Mouse (Mus musculus): ENCODE results near the gene Iqch.

The Iqch gene

DNA sequence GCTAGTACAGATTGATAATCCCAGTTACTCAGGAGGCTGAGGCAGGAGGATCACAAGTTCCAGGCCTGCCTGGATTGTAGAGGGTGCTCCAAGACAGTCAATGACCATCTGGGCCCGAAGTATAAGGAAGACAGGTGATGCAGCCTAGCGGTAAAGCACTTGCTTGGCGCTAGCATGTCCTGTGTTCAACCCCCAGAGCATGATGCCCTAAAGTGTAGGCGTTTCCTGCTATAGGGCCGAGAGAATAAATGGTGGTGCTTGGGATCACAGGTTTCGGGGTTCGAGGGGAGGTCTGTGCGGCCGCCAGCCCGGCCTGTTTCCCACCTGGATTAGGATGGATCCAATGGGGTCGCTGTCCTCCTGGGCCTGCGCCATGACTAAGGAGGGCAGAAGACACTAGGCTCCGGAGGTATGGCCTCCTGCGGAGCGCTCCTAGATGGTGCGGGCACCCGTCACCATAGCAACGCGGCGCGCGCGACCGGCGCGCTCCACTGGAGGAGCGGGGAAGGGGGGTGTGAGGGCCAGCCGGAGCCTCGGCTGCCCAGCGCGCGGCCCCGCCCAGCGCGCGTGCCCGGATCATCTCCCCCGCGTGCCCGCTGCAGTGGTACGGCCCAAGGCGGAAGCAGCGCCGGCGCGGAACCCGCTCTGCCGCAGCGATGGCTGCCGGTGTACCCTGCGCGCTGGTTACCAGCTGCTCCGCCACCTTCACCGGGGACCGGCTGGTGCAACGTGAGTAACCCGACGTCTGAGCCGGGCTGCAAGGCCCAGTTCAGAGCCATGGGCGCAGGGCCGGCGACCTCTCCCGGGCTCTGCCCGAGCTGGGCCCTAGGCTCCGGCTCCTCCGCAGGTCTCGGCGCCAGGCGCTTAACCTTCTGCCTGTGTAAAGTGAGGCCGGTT is at the start of gene Iqch, which contains the start of gene Aagab:
Gene Iqch (minus strand): TSS at position 451 of the 897 bp plus-strand sequence.
Gene Aagab (plus strand): TSS at position 618 of the 897 bp plus-strand sequence.
- peak; percentile 95 for DNase-seq (ENCODE audit: low spot score)

DNA sequence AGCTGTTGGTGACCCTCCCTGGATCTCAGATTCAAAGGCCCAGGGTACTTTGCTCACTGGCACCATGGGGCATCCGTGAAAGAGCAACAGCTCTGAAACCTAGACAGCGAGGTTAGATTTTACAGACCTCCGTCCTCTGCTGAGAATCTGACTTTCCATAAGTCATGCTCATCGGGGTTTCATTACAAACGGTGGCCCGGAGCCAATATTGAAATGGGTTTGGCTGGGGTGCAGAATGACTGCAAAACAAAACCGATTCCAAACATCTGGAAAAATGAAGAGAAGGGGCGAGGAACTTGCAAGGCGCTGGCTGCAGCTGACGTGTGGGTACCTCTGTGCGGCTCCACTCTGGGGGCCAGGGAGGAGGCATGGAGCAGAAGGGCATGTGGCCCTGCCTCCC is 49.3 kb upstream of the Iqch start:
- DNase-seq (ENCODE audit: low spot score): no peak

DNA sequence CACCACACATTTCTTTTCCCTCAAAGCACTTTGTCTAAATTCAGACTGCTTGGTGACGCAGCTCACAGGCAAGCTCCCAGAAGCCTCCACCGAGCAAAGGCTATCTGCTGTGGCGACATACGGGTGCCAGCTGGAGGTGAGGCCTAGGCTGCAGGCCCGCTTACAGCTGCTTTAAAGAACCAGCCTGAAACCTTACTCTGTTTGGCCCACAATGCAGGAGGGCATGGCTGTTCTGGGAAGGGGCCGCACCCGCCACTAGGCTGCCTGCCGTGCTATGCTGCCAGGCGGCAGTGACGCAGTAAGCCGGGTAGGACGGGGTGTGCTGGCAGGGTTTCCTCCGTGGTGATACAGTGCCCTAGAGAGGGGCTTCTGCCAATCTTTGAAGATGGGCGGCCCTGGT is 48.6 kb upstream of the Iqch start:
- no peak for DNase-seq (ENCODE audit: low spot score)

DNA sequence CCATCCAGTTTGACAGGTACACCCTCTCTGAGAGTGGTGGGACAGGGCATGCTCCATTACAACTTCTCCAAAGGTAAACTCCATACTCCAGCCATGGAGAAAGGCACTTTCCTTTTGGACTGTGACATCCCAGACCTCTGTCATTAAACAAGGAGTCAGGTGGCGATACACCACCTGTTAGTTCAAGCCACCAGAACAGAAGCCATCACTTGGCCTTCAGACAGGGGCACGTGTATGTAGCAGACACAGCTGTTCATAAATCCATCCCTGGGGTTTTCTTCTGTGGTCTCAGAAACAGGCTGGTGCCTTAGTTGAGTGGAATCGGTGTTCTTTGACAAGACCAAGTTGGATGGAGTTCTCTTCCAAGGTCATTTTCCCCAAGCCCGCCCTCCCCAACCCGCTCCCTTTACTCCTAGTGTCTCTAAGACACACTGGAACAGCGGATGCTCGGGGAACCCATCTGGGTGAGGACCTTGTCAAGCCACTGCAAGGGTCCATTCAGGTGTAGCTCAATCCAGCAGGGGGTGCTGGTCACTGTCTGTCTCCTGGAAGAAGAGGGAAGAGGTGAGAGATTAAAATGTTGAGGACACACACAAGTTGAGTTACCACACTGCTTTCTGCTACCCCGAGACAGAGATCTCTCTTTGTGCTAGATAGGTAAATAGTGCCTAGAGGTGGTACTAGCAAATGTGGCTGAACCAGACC is 47.7 kb upstream of the Iqch start:
- no peak for DNase-seq (ENCODE audit: low spot score)

DNA sequence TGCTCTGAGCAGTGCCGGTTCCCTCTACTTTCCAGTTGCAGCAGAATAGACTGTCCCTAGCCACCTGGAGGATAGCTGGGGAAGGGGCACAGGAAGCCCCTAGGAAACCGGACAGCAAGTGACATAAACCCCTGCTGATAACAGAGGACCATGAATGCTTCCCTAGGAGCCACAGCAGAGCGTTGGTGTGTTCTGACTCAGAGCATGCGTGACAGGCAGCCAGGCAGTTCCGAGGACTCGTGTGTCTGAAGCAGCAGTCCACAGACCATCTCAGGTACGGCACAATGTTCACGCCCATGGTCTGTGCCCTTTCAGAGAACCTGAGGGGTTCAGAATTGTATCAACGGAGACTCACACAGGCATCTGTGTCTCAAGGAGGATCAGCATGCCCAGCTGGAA is 46.2 kb upstream of the Iqch start:
- no peak for DNase-seq (ENCODE audit: low spot score)

DNA sequence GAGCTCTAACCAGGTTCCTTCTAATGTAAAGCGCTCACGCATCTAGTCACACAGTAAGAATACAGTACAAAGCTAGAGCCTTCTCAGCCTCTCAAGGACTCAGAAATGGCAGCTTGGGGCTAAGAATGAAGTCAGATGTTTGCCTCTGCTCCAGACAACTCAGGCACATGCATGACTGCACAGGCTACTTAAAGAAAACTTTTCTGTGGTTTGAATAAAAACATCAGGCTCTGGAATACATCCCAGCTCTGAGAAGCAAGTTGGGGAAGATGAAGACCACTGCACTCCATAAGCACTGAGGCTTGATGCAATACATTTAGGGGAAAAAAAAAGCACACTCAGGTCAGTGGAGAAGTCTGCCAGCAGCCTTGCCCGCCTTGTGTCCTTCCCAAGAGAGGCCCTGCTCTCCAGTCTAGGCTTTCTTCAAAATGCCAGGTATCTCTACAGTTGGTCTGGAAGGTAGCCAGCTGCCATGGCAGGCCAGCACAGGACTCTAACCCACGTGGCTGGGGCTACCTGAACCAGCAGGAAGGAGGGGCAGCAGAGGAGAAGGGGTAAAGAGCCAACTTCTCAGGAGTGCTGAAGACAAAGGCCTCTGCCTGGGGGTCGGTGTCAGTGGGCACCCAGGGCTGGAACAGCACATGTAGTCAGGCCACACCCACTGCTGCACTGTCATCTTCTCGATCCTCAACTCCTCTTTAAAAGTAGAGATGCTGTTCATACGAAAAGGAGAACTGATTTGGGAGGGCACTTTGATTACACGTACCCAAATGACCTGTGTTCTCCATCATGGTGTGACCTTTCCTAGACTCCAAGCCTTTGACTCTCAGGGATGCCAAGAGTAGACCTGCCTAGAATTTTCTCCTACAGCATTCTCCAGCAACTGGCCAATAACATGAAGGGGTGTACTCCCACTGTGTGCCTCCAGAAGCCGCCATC is 45.6 kb upstream of the Iqch start:
- no peak for DNase-seq (ENCODE audit: low spot score)

DNA sequence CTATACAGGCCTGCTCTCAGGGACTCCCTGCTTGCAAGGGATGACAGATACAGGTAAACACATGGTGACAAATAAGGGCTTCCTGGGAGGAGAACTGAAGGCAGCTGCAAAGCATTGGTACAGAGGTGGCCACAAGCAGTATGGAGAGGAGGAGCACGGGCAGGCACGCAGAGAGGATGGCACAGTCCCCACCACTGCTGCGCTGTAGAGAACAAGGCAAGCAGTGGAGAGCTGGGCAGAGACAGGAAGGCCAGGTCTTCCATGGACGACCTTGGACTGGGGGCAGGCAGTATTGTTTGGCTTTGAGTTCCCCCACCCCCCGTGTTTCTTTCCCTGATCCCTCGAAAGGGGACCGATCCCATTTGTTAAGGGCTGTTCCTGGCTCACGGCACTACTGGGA is 42.8 kb upstream of the Iqch start:
- no peak for DNase-seq (ENCODE audit: low spot score)

DNA sequence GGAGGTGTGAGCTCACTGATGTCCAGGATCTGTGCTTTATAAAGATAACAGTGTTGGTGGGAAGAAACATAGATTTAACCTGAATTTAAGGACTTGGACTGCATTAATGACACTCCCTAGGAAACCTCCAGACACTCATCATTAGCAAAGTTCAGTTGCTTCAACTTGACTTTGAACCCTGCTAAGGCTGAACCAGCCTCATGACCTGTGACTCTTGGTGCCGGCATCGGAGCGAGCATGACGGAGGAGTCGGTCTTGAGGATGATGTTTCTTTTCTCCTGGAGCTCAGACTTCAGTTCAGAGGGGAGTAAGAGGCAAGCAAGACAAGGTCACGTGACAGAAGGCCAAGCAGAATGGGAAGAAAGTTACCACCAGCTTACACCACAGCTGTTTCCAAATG is 41.7 kb upstream of the Iqch start:
- no peak for DNase-seq (ENCODE audit: low spot score)

DNA sequence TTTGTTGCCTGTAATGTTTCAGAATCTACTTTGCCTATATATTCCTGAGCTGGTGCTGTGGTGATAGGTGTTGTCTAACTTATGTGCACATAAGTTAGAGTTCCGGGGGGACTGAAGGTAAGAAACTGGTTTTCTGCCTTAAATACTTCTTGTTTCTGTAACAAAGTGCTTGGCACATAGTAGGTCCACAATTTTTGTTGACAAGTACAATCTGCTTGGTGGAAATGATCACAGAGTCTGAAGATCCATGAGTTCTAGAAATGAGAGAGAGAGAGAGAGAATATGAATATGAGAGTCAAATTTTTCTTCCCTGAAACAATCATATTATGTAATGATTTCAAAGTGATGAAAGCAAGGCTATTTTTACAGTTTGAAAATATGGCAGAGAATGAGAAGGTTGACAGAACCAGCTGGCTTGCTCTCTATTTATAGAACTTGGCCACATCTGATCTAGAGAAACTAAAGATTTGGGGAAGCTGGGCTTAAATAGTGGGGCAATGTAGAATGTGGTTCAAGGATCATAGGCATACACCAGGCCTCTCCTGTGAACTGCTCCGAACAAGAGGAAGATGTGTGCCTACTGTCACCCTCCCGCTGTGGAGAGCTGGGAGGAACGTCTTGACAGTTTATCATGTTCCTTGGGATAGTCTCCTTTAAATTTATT is 39.8 kb upstream of the Iqch start:
- no peak for DNase-seq (ENCODE audit: low spot score)

DNA sequence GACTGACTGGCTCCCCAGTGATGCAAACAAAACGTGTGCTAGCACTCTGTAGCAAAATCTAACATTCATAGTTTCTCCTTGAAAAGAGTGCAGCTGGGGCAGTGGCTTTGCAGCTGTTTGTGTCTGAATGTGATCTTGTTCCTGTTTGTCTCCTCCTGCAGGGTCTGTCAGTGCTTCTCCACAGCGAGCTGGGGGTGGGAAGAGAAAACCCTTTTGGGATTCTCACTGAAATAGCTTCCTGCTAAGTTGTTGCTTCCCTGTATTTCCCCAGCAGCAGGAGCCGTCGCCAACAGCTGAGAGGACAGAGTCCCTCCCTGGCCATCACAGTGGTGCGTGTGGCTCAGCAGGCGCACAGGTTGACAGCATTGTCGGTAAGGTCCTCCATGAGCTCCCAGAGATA is 33.8 kb upstream of the Iqch start:
- DNase-seq (ENCODE audit: low spot score): no peak

DNA sequence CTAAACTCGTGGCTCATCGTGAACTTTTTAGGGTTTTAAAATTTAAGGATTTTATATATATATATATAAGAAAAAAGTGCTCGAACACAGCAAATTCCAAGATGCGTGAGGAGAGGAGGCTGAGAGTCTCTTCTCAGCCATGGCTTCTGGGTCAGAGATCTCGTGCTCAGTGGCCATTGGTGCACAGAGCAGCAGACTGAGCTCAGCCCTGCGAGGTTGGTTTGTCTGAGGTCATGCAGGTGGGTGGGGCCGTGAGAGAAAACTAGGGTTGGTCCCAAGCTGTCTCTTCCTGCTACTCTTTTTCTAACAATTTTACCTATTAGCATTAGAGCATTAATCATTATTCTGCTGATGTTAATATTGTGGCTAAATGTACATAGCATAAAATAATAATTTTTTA is 31.0 kb upstream of the Iqch start:
- no peak for DNase-seq (ENCODE audit: low spot score)

DNA sequence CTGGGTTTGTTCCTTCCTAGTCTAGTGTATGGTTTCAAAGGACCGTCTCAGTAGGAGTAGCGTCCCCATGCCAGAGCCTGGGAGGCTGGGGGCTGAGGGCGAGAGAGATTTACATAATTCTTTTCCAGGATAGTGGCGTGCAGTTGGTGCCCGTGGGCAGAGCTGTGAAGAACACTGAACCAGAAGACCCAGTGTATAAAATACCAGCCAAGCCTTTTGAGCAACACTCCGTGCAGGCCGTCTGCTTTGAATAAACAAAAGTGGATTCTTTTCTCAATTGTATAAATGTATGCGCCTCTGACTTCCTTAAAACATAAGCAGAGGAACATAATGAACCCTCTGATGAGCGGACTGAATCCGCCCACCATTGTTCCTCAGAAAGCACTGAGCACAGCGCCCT is 30.6 kb upstream of the Iqch start:
- DNase-seq (ENCODE audit: low spot score): no peak

DNA sequence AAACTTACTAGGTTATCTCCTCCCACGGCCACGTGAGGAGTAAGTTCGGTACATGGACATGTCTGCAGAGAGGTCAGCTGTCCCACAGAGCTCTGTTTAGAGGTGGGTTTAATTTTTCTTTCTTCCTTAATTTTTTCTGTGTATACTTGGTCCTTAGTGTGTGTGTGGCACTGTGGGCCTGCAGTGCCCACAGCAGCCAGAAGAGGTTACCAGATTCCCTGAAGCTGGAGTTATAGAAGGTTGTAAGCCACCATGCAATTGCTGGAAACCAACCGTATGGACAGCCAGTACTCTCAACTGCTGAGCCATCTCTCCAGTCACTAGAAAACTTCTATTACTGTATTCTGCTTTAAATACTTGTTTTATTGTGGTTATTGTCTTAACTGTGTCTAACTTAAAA is 29.8 kb upstream of the Iqch start:
- no peak for DNase-seq (ENCODE audit: low spot score)

DNA sequence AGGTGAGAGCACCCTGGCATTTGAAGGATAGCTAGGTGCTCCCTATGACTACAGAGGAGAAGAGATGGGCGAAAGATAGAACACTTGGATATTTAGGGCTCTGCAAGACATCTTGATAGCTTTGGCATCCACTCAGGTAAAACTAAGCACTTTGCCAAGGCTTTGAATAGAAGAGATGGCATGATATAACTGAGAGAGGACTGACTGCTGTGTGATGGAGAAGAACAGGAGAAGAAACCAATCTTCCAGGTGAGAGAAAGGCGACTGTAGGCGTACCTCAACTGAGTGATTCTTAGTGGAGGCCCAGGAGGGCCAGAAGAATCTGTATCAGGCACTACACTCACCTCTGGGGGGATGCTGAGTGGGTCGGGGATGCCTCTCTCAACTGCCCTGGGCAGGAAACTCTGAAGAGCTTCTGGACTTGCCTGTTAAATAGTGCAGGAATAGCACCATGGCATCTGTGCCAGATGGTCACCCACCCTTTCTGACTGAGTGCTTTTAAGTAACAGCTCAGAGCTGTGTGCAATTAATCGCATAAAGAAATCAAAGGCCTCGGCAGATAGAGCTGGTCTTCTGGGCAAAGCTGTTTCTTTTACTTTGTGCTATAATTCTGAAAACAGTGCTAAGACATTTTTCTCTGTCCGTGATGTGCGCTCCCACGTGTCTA is 22.9 kb upstream of the Iqch start:
- no peak for DNase-seq (ENCODE audit: low spot score)

DNA sequence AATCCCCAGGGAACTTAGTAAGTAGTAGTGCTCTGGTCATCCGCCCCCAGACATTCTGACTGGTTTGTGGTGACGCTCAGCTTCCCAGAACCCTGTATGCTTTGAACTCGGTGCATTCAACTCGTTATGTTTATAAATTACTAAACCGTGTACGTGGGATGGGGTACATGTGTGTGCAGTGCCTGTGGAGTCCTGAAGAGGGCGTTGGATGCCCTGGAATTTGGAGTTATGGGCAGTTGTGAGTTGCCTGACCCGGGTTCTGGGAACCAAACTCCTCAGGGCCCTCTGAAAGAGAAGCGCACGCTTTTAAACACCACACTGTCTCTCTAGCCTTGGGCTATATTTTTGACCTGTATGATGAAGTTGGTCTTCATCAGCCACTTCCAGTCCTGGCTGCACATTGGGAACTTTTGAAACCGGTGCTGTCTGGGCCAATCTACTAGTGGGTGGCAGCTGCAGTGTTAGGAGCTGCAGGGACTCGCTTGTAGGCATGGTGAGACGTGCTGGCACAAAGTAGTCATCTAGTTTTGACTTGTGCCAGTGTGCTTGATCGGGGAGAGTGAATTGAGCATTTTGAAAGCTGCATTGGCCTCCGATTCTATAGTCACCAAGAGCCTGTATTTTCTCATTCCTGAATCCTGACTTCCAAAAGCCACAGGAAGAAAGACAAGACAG is 21.7 kb upstream of the Iqch start:
- DNase-seq (ENCODE audit: low spot score): no peak

DNA sequence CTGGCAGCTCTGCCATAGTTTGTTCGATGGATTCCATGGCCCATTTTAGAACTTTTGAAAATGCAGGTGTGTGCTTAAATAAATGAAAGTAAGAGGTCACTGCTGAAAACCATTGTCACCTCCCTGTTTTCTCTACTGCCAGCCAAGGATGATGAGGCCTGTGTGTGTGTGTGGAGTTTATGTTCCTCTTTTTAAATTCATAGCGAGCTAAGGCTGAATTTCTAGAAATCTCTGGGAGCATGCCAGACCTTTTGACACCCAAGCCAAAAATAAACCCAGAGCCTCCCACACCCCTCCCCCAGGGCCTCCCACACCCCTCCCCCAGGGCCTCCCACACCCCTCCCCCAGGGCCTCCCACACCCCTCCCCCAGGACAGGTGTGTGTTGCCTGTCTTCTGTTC is 15.7 kb upstream of the Iqch start:
- no peak for DNase-seq (ENCODE audit: low spot score)

DNA sequence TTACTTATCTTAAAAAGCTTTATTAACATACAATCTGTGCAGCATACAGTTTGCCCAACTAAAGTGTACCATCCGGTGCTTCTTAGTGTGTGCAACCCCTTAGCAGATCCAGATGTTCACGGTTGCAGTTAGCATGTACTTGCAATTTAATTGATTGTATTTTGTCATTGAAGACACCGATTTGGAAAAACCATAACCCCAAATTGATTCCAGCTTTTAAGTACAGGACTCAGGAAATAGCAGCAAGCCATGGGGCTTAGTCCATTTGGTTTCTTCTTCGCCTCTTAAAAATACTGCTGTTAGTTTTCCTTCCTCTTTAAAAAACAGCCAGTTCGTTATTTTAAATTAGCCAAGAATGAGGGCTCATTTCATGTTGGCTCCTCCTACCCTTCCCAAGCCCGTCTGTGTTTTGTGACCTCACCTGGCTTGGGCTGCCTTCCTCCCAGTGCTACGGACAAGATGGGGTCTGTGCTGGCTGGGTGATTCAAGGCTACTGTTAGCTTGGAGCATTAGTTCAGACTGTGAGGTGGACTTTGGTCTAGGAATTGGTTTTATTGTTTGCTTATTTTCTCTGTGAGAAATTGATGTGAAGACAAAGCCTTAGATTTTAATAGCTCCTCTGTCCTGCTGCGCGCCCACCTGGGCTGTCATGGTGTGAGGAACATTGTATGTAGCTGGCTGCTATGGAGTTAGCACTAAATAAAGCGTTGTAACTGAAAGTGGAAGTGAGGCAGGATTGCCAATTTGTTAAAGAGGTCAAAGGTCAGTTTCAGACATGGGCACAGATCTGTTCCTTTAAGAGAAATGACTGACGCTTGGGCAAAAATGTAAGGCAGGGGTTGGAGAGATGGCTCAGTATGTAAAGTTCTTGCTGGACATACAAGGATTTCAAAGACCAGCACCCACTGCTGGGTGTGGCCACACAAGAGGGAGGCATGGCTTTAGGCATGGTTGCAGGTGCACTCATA is 12.0 kb upstream of the Iqch start:
- DNase-seq (ENCODE audit: low spot score): no peak

DNA sequence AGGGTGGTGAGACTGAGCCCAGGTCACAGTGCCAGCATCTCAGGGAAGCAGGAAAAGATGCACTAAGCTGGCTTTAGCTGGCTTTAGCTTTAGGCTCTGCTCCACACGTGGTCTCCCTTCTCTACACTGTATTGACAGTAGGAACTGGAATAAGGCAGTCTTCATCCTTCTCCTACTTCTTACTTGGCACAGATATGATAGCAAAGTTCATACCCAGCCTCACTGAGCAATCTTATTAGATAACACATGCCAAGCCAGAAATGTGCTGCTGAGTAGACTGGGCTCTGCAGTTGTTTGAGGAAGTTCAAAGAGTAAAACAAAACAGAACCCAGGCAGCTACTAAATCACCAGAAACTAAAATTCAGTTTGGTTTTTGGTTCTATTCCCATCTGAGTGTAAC is 11.3 kb upstream of the Iqch start:
- DNase-seq (ENCODE audit: low spot score): no peak
